Mouse (Mus musculus) ES-Bruce4 (cell line): Measurements from ENCODE around the gene Hoxb2.

Experiments
- CTCF ChIP-seq: IDR thresholded peaks from one replicate; pipeline ENCODE4 v1.8.1; 2011; ENCODE audit warnings: low read depth, low read length
- POLR2A ChIP-seq: IDR thresholded peaks from one replicate; pipeline ENCODE4 v1.8.1; 2011; ENCODE audit warnings: low read length; ENCODE audit not compliant: insufficient read depth

- TF ChIP-seq CTCF, result no peak
- no peak for TF ChIP-seq POLR2A
Measured at GRCm38 (mm10) chr11:96324125-96324524, 26.2 kb upstream of the Hoxb2 start.
